Mouse (Mus musculus): ENCODE results near the gene Cacna2d3.
A peak's percentile ranks its signal among the peaks of the same experiment; 100 is the strongest.

Cacna2d3 gene

DNA sequence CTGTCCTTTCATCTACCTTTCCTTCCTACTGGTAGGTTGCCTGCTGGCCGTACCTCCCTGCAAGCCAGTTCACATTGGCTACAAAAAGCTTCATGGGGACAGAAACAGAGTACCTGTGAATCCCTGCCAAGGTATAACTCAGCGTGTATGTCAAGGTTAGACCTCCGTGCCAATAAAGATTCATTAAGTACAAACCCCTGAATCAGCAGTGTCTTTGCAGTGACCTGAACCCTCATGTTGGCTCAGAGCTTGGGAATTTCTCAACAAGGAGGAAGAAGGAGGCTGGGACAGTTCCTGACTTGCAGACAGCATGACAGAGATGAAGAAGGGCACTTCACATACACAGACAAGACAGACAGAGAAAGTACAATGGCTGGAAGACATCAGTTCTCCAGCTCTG is 225.1 kb downstream of the Cacna2d3 start:
- DNase-seq (ENCODE audit: low read depth, low spot score) = no peak

DNA sequence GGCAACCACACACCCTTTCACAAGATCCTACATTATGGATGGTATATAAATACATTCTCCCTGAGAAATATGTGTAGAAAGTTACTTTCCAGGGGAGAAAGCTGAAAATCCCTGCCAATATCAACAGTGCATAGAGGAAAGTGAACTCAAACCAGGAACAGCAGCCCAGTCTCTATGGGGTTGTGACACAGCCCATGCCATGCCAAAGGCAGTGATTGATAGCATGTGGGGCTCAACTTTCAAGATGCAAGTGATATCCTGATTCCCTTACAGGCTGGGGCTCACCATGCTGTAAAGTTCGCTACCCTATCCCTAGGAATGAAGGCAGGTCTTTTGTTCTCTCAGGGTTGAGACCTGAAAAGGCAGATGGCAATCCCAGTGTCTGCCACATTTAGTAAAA is 229.9 kb downstream of the Cacna2d3 start:
- no peak for DNase-seq (ENCODE audit: low read depth, low spot score)

DNA sequence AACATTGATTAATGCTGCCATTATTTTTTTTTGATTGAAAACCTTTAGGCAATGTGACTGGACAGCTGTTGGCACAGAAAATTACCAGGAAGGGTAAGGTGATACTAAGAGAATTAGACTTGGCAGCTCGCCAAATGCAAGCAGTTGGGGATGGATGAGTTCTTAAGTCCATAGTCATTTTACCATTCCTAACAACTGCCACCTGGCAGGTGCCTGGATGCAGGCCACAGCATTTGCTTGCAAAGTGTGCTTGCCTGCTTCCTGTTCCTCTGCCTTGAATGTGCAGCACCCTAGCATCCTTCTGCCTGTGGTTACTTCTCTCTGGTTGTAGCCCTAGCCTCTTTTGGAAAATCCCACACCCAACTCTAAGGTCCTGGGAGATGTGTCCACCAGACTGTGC is 236.2 kb downstream of the Cacna2d3 start:
- DNase-seq (ENCODE audit: low read depth, low spot score) = no peak

DNA sequence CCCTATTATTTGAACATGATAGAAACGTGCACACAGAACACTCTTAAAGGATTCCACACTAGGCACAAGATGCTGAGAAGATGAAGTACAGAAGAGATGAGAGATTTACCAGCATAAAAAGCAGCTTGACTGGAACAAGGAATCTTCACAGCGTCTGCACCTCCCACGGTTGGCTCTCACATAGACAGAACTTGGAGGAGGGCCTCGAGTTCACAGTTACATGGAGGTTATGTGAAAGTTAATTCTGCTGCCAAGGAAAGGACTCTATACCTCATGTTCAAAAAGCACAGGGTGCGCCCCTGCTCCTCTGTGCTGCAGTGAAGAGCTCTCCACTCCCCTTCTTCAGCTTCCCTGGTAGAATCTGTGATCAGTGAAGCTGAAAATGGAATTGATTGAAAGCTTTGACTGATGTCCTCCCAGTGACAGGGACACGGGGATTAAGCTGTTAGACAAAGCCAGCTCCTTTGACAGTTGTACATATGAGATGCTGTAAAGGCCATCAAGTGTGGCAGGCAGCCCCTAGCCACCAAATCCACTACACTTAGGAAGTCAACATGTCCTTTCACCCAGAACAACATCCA is 243.2 kb downstream of the Cacna2d3 start:
- no peak for DNase-seq (ENCODE audit: low read depth, low spot score)

DNA sequence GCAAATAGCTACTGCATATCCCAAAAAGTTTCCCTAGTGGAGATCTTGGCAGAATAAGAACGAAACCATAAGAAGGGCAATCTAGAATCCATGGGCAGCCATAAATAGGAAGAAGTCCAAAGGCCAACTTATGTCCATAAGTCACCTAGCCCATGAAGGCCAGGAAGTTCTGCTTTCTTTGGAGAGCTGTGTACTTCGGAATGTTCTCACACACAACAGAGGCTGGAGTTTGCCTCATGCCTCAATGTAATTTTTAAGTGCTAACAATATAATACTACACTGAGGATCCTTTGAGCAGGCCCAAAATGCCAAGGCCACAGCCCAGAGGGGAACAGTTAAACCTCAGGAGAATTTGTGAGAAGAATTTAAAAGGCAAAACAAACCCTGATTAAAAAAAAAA is 257.4 kb downstream of the Cacna2d3 start:
- no peak for DNase-seq (ENCODE audit: low read depth, low spot score)

DNA sequence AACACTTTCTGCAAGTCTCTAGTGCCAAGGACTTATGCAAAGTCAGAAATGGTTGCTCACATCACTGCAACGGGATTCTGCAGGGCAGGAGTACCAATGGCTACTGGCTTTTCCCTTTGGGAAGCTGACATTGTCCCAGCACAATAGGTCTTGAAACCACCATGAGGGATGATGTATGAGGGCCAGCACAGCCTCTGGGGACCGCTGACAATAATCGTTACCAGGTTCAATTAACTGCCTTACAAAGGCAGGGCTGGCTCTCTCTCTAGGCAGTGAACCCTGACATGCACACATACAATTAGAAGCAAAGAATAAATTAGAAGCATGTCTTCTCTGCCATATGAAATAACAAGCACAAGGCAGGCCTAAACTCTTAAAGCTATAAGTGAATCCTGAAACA is 272.5 kb downstream of the Cacna2d3 start:
- DNase-seq (ENCODE audit: low read depth, low spot score) = no peak

DNA sequence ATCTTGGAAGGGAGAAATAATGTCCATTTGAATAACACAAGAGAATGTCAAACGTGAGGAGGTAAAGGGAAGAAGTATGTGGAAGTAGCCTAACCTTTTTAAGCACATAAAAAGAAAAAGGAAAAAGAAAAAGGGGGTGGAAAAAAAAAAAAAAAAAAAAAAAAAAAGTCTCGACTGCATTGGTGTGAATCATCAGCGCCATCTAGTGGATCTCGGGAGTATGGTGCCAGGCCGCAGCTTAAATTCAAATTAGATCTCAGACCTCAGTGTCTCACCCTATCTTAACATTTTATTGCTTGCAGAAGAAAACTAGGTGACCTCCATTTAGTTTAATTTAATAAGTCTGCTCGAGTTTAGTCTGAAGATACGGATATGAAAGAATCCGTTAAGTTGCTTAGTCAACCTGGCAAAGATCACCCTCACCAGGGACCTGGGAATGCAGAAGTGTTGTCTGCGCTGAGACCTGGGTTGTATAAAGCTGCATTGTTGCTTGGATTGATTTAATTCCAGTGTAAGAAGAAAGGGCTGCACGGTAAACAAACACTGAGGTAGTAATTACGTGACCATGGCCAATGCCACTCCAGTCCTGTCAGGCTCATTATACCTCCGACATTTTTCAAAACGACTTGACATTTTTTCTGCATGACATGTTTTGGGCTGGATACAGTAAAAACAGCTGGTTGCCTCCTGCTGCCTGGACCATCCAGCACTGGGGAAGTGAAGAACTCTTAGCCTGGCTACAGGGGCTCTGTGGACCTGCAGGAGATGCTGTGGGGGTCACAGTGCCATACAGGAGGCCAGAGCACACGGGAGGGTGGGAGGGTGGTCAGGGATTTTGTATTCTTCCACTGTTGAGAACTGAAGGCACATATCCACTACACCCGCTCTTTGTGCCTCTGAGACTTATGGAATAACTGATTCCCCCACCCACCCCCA is 278.3 kb downstream of the Cacna2d3 start:
- peak; percentile 39 for DNase-seq (ENCODE audit: low read depth, low spot score)

DNA sequence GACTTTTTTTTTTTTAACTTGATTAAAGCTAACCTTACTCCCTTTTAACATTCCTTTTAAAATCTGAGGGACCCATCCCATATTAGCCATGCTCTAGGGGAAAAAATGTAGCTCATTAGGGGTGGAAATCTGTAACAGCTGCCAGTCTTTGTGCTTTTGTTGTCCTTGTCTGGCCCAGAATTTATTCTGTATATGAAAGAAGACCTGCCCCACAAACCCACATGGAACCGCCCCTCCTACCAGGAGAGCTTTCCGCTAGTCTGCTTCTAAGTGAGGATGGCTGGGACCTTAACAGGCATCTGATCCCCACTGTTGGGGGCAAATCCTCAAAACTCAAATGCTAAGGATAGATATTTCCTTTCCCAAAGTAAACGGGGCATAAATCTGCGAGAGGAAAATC is 279.2 kb downstream of the Cacna2d3 start:
- no peak for DNase-seq (ENCODE audit: low read depth, low spot score)

DNA sequence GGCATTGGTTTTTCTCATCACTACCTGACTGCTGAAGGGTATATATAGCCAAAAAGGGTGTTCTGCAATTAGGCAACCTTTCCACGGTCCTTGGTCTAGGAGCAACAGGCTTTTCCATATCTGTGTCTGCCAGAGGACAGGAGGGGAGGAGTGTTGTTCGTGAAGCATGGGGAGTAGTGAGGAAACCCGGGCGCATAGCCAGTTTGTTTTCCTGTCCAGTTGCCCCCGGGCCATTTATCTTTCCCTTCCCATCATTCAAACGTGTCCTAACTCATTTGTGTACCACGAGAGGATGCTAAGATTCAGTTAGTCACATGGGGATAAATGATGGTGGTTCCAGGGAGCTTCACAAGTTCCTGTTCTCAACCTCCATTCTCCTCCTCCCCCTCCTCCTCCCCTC is 283.0 kb downstream of the Cacna2d3 start:
- DNase-seq (ENCODE audit: low read depth, low spot score) = no peak

DNA sequence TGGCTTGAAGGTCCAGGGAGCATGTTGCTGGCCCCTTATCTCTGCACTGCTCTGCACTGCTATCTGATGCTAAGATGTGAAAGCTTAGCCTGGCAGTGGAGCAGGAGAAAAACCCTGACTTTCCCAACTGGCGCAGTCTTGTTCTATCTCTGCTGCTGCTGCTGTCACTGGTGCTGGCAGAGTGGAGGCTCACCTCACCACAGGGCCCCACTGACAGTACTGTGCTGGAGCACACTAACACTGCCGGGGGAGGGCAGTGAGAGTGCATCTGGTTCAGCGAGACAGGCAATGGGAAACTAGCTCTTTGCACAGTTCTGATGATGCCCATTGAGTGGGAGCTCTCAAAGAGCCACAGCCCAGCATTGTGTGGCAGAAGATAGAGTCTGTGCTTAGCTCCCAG is 283.4 kb downstream of the Cacna2d3 start:
- DNase-seq (ENCODE audit: low read depth, low spot score) = no peak

DNA sequence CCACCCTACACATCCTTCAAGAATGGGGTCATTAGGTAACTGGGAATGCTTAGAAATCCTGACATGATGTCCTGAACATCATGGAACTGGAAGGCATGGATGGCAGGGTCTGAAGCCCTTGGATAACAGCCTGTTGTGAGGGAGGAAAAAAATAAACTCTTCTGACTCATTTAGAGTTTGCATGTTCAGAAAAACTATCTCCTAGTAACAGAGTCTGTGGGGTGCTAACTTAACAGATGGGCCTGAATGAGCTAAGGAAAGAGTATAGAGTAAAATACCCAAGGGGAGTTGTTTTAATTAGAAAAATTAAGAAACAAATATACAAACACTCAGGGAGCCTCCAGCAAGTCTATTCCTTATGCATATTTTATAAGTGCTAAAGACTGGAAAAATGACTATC is 286.5 kb downstream of the Cacna2d3 start:
- no peak for DNase-seq (ENCODE audit: low read depth, low spot score)

DNA sequence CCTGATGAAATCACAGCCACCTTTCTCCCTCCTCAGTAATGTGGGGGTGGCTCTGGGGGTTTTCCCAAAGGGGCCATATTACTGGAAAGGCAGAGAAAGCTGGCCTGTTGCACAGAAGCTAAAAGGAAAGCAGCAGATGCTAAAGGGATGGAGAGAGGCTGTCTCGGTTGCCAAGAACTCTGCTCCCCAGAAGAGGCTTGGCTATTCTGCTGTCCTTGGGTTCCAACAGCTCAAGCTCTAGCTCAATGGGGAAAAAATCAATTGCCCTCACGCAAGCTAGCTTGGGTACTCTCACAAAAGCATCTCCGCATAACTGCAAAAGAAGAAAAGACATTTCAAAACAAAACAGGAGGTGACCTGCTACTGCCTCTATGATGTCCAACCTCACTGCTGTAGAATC is 287.9 kb downstream of the Cacna2d3 start:
- no peak for DNase-seq (ENCODE audit: low read depth, low spot score)

DNA sequence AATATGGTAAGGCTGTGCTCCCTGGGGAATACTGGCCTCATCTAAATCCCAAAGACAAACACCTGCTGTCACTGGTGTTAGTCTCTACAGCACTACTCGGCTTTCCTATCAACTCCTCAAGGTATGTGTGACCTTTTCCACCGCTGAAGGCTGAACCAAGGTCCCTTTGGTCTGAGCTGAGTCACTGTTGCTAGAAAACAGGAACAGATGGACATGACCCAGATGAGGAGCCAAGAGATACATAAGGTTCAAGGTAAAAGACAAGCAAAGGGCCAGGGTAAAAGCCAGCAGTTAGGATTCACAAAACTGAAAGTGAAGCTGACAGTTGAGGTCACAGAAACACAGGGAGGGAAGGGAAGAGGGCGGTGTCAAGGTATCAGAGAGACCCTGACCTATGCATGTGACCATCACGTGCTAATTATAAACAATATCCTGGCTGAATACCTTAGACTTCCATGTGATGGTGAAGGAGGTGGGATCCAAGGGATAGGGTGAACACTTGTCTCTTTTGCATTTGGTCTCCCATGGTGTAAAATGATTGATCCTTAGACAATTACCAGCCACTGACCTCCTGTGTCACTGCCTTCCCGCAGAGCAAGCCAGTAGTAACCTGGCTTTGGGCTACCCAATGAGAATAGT is 288.5 kb downstream of the Cacna2d3 start:
- no peak for DNase-seq (ENCODE audit: low read depth, low spot score)

DNA sequence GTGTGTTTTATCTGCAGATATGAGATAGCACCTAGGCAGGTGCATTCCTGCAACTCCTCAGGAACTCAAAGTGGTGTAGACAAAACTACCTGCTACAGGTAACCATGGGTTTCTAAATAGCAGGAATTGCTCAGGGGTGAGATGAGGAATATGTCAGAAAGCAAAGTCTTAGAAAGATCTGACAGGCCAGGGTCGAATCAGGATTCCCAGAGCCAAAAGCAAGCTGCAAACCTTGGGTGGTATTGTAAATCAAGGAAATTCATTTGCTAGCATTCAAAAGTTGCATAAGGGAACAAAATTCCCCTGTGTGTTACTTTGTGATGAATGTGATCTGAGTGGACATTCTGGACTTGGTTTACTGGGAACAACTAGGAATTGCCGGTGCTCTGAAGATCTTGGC is 291.9 kb downstream of the Cacna2d3 start:
- no peak for DNase-seq (ENCODE audit: low read depth, low spot score)

DNA sequence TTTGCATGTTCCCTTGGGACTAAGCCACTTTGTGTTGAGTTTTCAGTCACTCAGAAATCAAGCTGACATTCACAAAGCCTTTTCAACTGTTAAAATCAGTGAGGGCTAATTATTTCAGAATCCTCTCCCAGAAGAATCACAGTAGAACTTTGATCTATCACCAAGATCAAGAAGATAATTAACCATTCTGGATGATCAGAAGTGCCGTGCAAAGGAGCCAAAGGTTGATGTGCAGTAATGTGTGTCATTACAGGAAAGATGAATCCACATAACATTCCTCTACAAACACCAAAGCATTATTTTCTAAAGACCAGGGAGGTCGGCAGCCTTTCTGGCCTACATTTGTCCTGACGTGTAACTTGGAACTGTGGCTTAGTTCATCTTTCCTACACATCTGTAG is 296.0 kb downstream of the Cacna2d3 start:
- DNase-seq (ENCODE audit: low read depth, low spot score) = no peak

DNA sequence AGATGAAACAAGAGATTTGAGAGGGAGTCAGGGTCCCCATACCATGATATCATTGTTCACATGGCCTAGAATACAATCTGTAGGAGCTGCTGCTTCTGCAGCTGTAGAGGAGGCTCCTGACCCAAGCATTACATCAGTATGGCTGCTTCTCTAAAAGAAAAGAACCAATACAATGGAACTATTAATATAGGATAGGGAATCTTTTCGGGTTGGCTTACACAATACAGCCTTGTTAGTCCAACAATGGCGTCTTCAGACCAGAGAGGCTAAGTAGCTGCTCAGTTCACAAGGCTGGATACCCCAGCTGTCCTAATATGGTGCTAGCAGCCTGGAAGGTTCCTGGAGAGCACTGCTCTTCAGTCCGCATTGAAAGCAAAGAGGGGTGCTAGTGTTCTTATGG is 296.5 kb downstream of the Cacna2d3 start:
- DNase-seq (ENCODE audit: low read depth, low spot score) = no peak

DNA sequence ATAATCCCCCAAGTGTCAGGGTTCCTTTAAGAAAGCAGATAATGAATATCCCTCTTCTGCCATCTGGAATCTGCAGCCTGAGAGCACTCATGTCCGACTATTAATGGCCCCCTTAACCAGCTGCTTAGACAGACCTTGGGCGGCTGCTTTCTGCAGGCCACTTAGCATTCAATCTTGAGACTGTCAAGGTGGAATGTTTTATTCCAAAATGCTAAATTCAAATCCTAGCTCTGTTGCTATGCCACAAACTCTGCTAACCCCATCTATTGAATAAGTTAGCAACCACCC is 315.8 kb downstream of the Cacna2d3 start:
- no peak for DNase-seq (ENCODE audit: low read depth, low spot score)

DNA sequence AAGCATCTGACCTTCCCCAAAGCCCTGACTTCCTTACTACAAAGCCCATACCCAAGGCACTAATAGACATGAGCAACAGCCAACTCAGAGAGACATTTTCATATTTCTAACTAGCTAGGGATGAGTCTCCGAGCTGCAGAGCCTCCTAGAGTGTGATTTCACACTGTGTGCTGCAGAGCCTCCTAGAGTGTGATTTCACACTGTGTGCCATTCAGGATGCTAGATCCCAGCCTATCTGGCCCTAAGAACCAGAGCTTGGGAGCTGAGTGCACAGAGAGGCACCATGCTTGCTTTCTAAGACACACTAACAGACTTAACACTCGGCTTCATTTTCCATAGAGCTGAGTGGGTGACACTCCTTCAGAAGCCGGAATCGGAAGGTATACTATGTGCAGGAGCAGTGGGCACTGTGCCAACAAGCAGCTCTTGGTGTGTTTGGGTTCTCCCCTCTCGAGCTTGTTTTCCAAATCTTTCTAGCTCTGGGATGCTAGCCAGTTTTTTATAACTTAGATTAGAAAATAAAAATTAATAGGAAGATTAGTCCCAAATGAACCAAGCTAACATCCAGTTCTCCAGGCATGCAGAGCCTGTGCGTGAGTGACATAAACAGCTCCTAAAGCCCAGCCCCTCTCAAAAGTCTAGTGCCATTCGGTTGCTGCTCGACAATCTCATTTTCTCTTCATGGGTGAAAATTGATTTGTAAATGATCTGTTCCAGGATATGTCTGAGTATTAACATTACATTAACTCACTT is 316.4 kb downstream of the Cacna2d3 start:
- no peak for DNase-seq (ENCODE audit: low read depth, low spot score)

DNA sequence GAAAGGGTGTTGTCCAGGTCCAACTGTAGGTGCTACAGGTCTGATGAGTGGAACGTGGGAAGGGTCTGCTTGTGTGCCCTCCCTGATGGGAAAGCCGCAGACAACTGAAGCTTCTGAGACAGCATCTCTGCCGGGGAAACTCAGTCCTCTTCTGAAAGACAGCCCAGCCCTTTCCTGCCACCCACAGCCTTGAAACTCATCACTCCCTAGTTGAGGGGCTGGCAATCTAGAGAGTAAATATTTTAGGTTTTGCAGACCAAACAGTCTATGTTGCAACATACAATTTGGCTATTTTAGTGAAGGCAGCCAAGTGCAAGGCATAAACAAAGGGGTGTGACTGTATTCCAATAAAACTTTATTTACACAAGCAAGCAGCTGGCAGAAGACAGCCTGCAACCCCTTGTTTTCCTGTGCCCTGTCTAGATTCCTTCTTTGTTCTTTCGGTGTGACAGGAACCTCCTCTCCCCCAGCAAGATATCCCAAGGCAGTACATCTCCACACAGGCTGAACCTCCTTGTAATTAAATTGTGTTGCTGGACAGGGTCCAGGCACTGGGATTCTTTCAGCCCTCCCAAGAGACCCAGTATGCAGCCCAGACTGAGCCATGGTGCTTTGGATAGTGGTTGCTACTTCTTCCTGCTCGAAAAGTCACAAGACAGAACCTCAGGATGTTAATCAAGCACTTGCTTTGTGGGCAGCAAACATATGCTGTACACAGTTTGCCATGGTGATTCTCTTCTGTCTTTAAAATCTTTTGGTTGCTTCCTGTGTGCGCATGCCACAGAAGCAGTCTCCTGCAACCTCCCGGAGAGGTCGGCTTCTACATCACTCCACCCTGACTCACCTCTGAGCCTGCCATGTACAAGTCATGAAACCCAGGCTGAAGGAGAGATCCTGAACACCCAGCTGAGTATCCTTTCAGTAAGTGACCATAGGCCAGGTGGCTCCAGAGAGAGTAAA is 317.5 kb downstream of the Cacna2d3 start:
- no peak for DNase-seq (ENCODE audit: low read depth, low spot score)

DNA sequence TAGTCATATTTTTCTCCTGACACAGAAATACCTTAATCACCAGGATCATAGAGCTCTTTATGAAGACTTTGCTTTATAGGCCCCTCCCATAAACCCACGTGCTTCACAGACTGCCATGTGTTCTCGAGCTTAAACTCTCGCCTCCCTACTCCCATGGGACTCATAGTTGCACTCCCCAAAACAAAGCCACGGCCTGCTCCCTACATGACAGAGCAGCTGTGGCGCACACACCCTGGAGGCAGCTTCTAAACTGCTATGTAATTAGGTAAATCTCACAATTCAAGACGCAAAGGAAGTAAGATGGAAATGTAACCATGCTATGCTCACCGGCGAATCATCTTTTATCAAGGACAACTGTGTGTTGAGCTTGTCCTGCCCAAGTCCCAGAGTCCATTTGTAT is 319.2 kb downstream of the Cacna2d3 start:
- no peak for DNase-seq (ENCODE audit: low read depth, low spot score)

DNA sequence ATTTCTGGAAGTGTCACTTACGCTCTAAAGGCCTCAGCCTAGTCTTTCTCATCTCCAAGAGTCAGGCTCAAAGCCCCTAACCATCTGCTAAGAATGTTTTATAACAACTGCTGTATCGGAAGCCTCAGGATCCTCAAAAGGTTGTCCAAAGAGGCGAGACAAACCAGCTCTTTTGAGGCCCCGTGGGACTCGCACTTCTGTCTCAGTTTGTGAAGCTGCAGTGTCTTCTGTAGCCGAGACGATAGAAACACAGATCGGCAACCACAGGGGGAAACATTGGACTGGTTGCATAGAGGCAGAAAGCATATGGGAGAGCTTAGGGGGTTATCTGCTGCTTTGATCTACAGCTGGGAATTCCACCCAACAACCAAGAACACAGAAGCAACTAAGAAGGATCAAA is 327.9 kb downstream of the Cacna2d3 start:
- no peak for DNase-seq (ENCODE audit: low read depth, low spot score)

Measured in CD4-positive, CD25-positive, alpha-beta regulatory T cell, adult 2 months (primary cell).